Mouse (Mus musculus) liver, adult 2 months (tissue): ENCODE measurements around the gene Pop7.

Experiments
- CTCF ChIP-seq: fragments of 200-500 bp; IDR thresholded peaks from 2 replicates; pipeline ENCODE4 v1.5.1; 2011; ENCODE audit warnings: low read depth, low read length, control low read depth
- POLR2A ChIP-seq: fragments of 200-500 bp; IDR thresholded peaks from 2 replicates; pipeline ENCODE4 v1.6.1; 2011; ENCODE audit warnings: low read length, control low read depth; ENCODE audit not compliant: insufficient read depth; ENCODE audit errors: extremely low read depth

GRCm38 (mm10) chr5:137545596-137545995 is 43.3 kb upstream of the Pop7 start:
- no peak for TF ChIP-seq POLR2A
- TF ChIP-seq CTCF = no peak
